Mouse (Mus musculus) cortical plate, adult 2 months (tissue): ENCODE results near the gene Prkch.

Source experiments
- CTCF ChIP-seq: fragments of 200-500 bp; IDR thresholded peaks from 2 replicates; pipeline ENCODE4 v1.5.1; 2011; ENCODE audit warnings: mild to moderate bottlenecking, control low read depth, low read length; ENCODE audit not compliant: insufficient read depth; ENCODE audit errors: extremely low read depth
- POLR2A ChIP-seq: fragments of 200-500 bp; IDR thresholded peaks from 2 replicates; pipeline ENCODE4 v1.6.1; 2011; ENCODE audit warnings: mild to moderate bottlenecking, low read length, control low read depth; ENCODE audit not compliant: insufficient read depth; ENCODE audit errors: extremely low read depth

GRCm38 (mm10) chr12:73540402-73540801 is 44.2 kb upstream of the Prkch start:
- no peak for TF ChIP-seq CTCF
- no peak for TF ChIP-seq POLR2A
